Mouse (Mus musculus) neural tube, embryonic 13.5 days (tissue): ENCODE results near the gene Pdyn. TPM values are rescaled to one million over a fixed set of nuclear protein-coding genes. Genes with fewer than 3 reads are reported as not detected.

Experiments used
- ATAC-seq: fragments of 200-750 bp; cut with Nextera tagmentation; 2 replicates; pipeline ENCODE4 v1.8.0; 2017; ENCODE audit warnings: low read depth, mild to moderate bottlenecking, moderate TSS enrichment, moderate library complexity
- H3K27ac ChIP-seq: fragments of 300-500 bp; sonication (generic); replicated peaks from 2 replicates; pipeline ENCODE4 v1.5.1; 2015; ENCODE audit warnings: moderate library complexity, mild to moderate bottlenecking, inconsistent platforms
- H3K27me3 ChIP-seq: fragments of 300-500 bp; sonication (generic); 2 replicates; pipeline ENCODE4 v1.6.1; 2015; ENCODE audit warnings: mild to moderate bottlenecking, inconsistent platforms
- H3K36me3 ChIP-seq: fragments of 300-500 bp; sonication (generic); 2 replicates; pipeline ENCODE4 v1.6.1; 2015; ENCODE audit warnings: mild to moderate bottlenecking, inconsistent platforms
- H3K4me1 ChIP-seq: fragments of 300-500 bp; sonication (generic); replicated peaks from 2 replicates; pipeline ENCODE4 v1.6.1; 2015; ENCODE audit warnings: inconsistent platforms
- H3K4me2 ChIP-seq: fragments of 300-500 bp; sonication (generic); 2 replicates; pipeline ENCODE4 v1.6.1; 2015; ENCODE audit warnings: inconsistent platforms, mild to moderate bottlenecking, moderate library complexity
- H3K4me3 ChIP-seq: fragments of 300-500 bp; sonication (generic); 2 replicates; pipeline ENCODE4 v1.5.1; 2015; ENCODE audit warnings: mild to moderate bottlenecking, inconsistent platforms
- H3K9ac ChIP-seq: fragments of 300-500 bp; sonication (generic); 2 replicates; pipeline ENCODE4 v1.6.1; 2015; ENCODE audit warnings: moderate library complexity, mild to moderate bottlenecking, inconsistent platforms
- H3K9me3 ChIP-seq: fragments of 300-500 bp; sonication (generic); 2 replicates; pipeline ENCODE4 v1.6.1; 2016; ENCODE audit warnings: inconsistent platforms
- WGBS: fragments of 180-500 bp; shearing (Covaris S2); methylation state at CpG from one replicate; pipeline ENCODE4 v1.1.7; 2015; 5-methylcytosine and 5-hydroxymethylcytosine counted together
- polyA plus RNA-seq: library from polyadenylated mRNA; unstranded; fragments of >200 nt; fragmentation: Nextera tagmentation; extraction: Ambion mirVana; gene quantifications from 2 replicates; pipeline ENCODE4 v1.2.1, GENCODE M21; 2015

The Pdyn gene
- polyA plus RNA-seq, 1 experiment from 2014 or later: 26.2 TPM

GRCm38 (mm10) chr2:129653632-129654031 lies 46.0 kb downstream of the Pdyn start:
- no peak overlapping the region for H3K4me2 ChIP-seq
- 0 out of 2 replicates have a peak, but pooled peaks cover 4% of the 10 kb centered on the region for H3K4me1 ChIP-seq

GRCm38 (mm10) chr2:129652616-129653015 lies 47.0 kb downstream of the Pdyn start:
- H3K4me1 ChIP-seq: 0 out of 2 replicates have a peak, but pooled peaks cover 4% of the 10 kb centered on the region
- H3K36me3 ChIP-seq: no peaks in the 10 kb centered on the region
- H3K27me3 ChIP-seq: no peaks in the 10 kb centered on the region
- H3K4me2 ChIP-seq: no peak overlapping the region
- H3K9ac ChIP-seq: no peak overlapping the region
- no peak overlapping the region for H3K4me3 ChIP-seq
- no peak overlapping the region for H3K27ac ChIP-seq
- 64% methylated on average over 4 of the region's 4 CpGs for WGBS
- ATAC-seq: no peak
- no peaks in the 10 kb centered on the region for H3K9me3 ChIP-seq

More at GRCm38 (mm10) chr2:129653632-129654031, 46.0 kb downstream of the Pdyn start:
- no peak overlapping the region for H3K4me3 ChIP-seq
- no peak overlapping the region for H3K27ac ChIP-seq
- no peak overlapping the region for H3K9ac ChIP-seq
- H3K27me3 ChIP-seq: no peaks in the 10 kb centered on the region
- no peaks in the 10 kb centered on the region for H3K9me3 ChIP-seq
- ATAC-seq: no peak
- 83% methylated on average over 2 of the region's 2 CpGs for WGBS
- no peaks in the 10 kb centered on the region for H3K36me3 ChIP-seq

Other genes with a start within 250 kb of the Pdyn start
- not detected in 2 replicates for gene F830045P16Rik, start 163.2 kb downstream of the Pdyn start, polyA plus RNA-seq
- gene Sirpa, start 107.0 kb downstream of the Pdyn start, polyA plus RNA-seq: 24.4 and 24.9 TPM in 2 replicates
- 7.5 and 8.0 TPM in 2 replicates for gene Stk35, start 100.7 kb upstream of the Pdyn start, polyA plus RNA-seq